Mouse (Mus musculus): ENCODE data around the gene Cacng2.

DNA sequence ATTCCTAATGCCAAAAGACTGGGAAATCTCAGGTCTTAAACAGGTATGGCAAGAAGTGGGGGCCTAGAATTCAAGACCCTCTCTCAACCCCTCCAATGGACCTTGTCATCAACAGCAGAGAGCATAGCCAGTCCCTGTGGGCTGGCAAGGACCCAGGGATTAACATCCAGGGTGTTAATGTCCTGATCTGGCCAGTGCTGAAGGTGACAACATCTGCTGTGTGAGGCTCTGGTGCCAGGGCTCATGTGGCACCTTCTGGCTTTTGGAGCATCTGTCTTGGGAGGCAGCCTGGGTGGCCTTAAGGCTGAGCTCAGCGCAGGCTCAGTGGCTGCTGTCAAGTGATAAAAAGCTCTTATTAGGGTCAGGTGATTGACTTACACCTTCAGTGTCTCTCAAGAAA lies 62.9 kb downstream of the Cacng2 start:
- TF ChIP-seq CTCF (IDR thresholded peaks at IDR 0.05; ENCODE audit: insufficient read depth, low read depth, low read length) (no peak), POLR2A (IDR thresholded peaks at IDR 0.05; ENCODE audit: insufficient read depth, low read depth, low read length) (no peak)
